Mouse (Mus musculus): ENCODE results near the gene Cyp2a12.
"Not testable (repeated sequence)": the region's sequence is repeated elsewhere in the genome, so short reads cannot be mapped to it uniquely, and the experiment has no call there.

Cyp2a12 gene

DNA sequence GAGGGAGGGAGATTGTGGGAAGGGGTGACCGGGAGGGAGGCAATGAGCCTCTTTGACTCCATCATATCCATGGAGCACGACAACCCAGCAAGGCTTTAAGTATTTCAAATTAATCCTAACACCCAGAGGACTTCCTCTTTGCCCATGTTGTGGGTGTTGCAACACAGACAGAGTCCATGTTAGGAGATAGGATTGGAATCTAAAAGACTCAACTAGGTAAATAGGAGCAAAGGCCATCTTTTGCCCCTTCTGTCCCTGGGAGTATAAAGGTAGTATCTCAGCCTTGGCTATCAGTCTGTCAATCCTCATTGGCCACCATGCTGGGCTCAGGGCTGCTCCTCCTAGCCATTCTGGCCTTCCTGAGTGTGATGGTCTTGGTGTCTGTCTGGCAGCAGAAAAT, at the start of gene Cyp2a12:
Gene Cyp2a12, plus strand, starts transcription at position 293 of the 400 bp plus-strand sequence.
- DNase-seq (ENCODE audit: low spot score in 2 of 2): no peak

DNA sequence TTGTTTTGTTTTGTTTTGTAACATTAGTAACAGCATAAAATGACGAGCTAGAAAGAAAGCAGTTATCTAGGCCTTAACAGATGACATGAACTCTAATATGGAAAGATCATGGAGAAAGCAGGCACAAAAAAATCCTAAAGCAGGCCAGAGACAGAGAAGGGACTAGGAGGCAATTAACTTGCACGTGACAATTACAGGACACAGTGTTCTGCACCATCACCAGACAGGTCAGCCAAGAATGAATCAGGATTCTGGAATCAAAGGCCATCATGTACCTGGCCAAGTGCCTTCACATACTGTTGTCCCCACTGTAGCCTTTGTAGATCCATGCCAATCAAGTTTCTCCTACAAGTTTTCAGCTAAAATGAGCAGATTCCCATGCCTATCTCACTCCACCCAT, 47.4 kb upstream of the Cyp2a12 start:
- not testable (repeated sequence) for DNase-seq (ENCODE audit: low spot score in 2 of 2)

DNA sequence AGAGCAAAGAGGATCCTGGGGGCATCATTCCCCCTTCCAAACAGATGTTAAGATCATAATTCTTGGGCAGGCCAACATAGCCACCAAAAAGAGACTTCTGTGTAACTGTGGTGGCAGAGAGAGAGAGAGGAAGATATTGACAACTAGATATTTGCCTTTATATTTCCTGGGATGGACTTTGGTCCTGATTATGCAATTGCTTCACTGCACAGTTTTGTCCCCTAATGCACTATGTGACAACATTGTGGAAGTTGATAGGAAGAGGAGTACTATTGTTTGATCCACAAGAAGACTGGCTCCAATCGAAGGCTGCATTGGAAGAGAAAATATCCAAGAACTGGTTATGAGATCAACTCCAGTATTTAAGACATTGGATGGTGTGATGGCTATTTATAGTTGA, 46.9 kb upstream of the Cyp2a12 start:
- not testable (repeated sequence) for DNase-seq (ENCODE audit: low spot score in 2 of 2)

DNA sequence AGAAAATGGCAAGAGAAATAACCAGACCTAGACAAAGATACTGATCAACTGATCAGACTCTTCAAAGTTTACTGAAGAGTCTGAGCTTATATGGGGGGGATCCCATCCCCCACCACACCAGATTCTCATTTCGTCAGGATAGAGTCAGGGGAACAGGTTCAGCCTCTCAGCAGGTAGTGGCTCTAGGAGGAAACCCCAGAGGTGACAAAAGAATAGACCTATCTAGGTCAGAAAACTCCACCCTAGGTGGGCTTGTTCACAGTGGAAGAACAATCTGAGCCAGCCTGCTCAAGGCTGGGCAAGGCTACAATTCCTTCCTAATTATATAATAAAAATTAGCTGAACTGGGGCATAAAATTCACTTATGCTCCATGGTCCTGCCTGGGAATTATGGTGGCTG, 46.3 kb upstream of the Cyp2a12 start:
- DNase-seq (ENCODE audit: low spot score in 2 of 2): no peak

DNA sequence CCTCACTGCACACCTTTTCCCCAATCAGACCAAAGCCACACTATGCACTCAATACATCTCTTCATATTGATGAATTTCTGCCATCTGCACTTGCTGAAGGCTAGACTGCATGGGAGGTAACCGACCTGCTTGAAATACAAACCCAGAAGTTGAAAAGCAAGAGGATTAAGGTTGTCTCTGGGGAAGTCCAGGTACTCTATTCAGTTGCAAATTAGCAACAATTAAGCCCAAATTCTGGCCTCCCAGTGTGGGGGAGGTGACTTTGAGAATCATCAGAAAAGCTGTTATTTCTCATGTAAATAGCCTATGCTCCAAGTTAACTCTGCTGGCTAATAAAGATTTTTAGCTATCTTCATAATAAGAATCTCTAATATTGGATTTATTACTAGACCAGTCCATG, 45.7 kb upstream of the Cyp2a12 start:
- DNase-seq (ENCODE audit: low spot score in 2 of 2): not testable (repeated sequence)

DNA sequence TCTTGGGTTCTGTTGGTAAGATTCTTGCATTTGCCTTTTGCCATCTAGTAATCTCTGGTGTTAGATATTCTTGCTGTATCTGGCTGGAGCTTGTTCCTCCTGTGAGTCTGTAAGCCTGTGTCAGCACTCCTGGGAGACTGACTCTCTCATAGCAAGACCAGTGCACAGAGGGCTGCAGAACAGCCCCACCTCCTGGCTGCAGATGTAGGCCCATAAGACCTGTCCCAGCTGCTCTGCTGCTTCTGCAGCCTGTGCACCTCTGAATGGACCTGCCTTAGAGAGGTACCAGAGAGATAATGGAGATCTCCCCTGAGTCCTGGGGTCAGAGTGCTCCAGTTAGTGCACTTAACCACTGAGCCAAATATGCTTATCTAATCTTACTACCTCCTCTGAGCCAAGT, 2.3 kb upstream of the Cyp2a12 start:
- DNase-seq (ENCODE audit: low spot score in 2 of 2): not testable (repeated sequence)

DNA sequence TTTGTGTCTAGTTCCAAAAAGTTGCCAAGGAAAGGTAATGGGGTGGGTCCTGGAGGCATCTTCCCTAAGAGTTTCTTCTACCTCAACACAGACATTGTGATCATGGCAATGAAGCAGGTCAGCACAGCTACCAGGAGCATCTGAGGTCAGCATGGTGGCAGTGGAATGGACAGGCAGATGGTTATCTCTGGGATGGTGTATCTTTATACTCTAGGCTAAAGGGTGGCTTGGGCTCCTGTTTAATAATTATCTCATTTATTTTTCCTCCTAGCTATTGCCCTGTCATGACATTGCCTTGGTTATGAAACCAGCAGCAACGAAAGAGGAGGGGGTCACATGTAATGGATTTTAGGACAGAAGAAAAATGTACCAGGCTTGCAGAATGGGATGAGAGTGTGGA, 20.0 kb downstream of the Cyp2a12 start:
- DNase-seq (ENCODE audit: low spot score in 2 of 2): not testable (repeated sequence)

DNA sequence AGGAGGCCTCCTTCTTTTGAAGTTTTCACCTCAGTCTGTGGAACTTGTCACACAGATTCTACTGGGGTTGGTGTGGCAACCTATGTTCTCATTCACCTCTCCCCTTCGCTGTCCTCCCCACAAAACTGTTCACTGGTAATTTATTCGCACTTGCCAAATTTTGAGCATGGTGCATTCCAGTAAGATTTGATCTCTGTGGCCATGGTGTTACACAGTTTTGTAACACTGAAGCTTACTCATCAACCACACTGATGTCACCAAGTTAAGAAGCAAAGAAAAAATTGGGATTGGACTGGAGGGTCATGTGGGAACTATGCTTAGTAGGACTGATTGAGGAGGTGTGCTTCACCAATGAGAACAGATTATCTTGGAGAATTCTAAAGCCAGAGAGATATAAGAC, 30.5 kb downstream of the Cyp2a12 start:
- DNase-seq (ENCODE audit: low spot score in 2 of 2): not testable (repeated sequence)

DNA sequence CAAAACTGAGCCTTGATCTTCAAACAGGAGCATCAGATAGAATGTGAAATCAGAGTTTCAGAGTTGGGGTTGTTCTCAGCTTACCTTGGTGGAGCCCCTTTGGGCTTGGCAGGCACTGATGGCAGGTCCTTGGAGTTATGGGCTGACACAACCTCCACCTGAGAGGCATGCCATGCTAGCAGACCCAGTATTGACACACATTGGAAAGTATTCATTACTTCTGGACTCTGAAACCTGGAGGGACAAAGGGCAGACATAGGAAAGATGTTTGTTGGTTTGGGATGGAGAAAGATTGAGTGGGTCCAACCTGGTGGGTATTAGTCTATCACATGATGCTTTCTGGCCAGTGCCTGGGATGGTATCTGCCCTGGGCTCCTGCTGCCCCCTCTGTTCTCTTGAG, 31.0 kb downstream of the Cyp2a12 start:
- DNase-seq (ENCODE audit: low spot score in 2 of 2): not testable (repeated sequence)

DNA sequence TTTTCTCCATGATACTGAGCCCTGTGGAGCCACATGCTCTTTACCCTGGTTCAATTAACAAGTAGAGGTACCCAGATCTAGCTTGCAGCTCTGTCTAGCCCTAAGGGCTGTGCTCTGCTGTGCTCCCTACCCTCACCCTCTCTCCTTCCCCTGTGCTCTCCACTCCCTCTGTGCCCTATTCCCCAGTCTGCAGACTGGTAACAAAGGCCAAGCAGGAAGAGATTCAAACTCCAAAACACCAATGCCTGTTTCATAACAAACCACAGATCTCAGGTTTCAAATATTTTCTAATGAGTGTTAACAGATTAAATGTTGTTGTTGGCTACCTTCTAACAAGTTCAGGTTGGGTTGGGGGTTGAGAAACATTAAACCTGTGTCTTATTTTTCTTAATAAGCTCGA, 49.8 kb downstream of the Cyp2a12 start:
- no peak for DNase-seq (ENCODE audit: low spot score in 2 of 2)

DNA sequence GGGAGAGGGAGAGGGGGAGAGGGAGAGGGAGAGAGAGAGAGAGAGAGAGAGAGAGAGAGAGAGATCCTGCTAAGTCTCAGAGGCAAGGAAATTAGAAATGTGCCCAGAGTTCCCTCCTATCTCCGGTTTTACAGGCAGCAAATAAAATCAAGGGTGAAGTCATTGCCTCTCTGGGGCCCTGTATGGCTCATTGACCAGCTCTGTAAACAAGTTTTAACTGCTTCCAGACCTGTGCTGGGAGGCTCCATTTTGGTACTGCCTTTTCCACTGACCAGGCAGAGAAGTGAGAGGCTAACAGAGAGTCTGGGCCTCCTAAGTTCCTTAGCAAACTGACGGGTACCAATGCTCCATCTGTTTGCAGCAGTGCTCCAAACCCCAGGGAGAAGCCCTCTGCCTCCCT, 52.7 kb downstream of the Cyp2a12 start:
- no peak for DNase-seq (ENCODE audit: low spot score in 2 of 2)
